Mouse (Mus musculus): ENCODE measurements around the gene Sgcd. TPM values are rescaled to one million over a fixed set of nuclear protein-coding genes. Genes with fewer than 3 reads are reported as not detected.
A peak's percentile ranks its signal among the peaks of the same experiment; 100 is the strongest.

The Sgcd gene
- polyA plus RNA-seq, 1 experiment from 2014 or later = 2.5 TPM

DNA sequence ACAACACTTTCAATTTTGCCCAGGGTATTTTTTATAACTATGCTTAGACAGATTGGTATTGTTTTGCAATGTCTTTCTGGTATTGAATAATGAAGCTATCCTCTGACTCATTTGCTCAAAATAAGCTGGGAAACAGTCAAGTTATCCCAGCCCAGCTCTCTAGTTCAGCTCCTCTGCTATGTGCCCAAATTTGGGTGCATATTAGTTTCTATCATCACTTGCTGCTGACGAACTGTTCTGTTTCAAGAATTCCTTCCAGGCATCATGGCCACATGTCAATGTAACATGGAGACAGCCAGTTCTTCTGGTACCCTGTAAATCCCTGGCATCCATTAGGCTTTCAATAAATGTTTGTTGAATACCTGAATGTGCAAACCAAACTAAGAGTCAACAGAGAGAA, 849.5 kb downstream of the Sgcd start:
- no peak overlapping the region for H3K27ac ChIP-seq (ENCODE audit: low read length)
- no peak overlapping the region for H3K4me2 ChIP-seq (replicated peaks; ENCODE audit: low read depth, low read length)
- ATAC-seq (ENCODE audit: low FRiP score, low TSS enrichment) = no peak
- H3K4me1 ChIP-seq (ENCODE audit: insufficient read depth, low read length) = no peaks in the 10 kb centered on the region
- H3K9me3 ChIP-seq (ENCODE audit: low read length) = no peaks in the 10 kb centered on the region
- H3K36me3 ChIP-seq (ENCODE audit: insufficient read depth, low read length) = no peaks in the 10 kb centered on the region
- WGBS = 83% methylated on average over 1 of the region's 1 CpGs
- no peak overlapping the region for H3K9ac ChIP-seq (replicated peaks; ENCODE audit: low read length)
- no peaks in the 10 kb centered on the region for H3K27me3 ChIP-seq (ENCODE audit: insufficient read depth, low read length)
- H3K4me3 ChIP-seq (ENCODE audit: low read length) = no peak overlapping the region

DNA sequence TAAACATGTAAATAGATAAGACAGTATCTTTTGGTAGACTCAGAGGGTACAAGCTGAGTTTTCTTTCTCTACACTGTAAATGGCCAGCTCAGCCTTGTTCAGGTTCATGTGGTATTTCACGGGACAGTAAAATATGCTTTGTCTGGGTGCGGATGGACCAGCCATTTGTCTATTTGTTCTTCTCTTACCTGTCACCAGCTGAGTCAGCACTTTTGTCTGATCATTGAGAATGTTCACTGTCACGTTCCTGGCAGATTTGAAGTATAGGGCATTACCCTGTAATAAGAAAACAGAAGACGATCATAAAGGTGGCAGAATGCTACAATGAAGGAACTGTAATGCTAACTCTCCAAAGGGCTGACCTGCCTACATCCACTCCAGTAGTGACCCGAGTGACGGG, 856.4 kb downstream of the Sgcd start:
- no peaks in the 10 kb centered on the region for H3K27me3 ChIP-seq (ENCODE audit: insufficient read depth, low read length)
- no peaks in the 10 kb centered on the region for H3K36me3 ChIP-seq (ENCODE audit: insufficient read depth, low read length)
- H3K4me3 ChIP-seq (ENCODE audit: low read length) = no peak overlapping the region
- 93% methylated on average over 6 of the region's 6 CpGs for WGBS
- peaks cover 13% of the 10 kb centered on the region; the same call in 1 of the 2 replicates for H3K4me1 ChIP-seq (ENCODE audit: insufficient read depth, low read length)
- H3K4me2 ChIP-seq (replicated peaks; ENCODE audit: low read depth, low read length) = no peak overlapping the region
- no peak overlapping the region for H3K9ac ChIP-seq (replicated peaks; ENCODE audit: low read length)
- no peak for ATAC-seq (ENCODE audit: low FRiP score, low TSS enrichment)
- H3K27ac ChIP-seq (ENCODE audit: low read length) = no peak overlapping the region
- H3K9me3 ChIP-seq (ENCODE audit: low read length) = no peaks in the 10 kb centered on the region

DNA sequence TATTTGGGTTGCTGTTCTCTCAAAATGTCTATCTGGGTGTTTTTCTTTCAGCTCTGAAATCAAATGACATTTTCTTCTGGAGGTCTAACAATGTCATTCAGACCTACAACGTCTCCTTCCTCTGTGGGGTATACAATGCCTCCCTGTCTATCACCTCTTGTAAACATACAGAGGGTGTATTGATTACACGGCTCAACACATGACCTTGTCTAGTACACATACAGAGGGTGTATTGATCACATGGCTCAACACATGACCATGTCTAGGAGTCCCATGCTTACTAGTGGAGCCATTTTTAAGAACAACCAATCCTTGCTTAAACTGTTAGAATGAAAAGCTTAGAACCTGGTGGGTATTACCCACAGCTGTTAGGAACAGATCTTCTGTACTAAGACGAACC, 858.3 kb downstream of the Sgcd start:
- no peaks in the 10 kb centered on the region for H3K36me3 ChIP-seq (ENCODE audit: insufficient read depth, low read length)
- H3K9ac ChIP-seq (replicated peaks; ENCODE audit: low read length) = no peak overlapping the region
- no peak overlapping the region for H3K27ac ChIP-seq (ENCODE audit: low read length)
- WGBS = 41% methylated on average over 3 of the region's 3 CpGs
- no peak overlapping the region for H3K4me2 ChIP-seq (replicated peaks; ENCODE audit: low read depth, low read length)
- no peaks in the 10 kb centered on the region for H3K27me3 ChIP-seq (ENCODE audit: insufficient read depth, low read length)
- H3K4me3 ChIP-seq (ENCODE audit: low read length) = no peak overlapping the region
- no peak for ATAC-seq (ENCODE audit: low FRiP score, low TSS enrichment)
- peaks cover 13% of the 10 kb centered on the region; the same call in 1 of the 2 replicates for H3K4me1 ChIP-seq (ENCODE audit: insufficient read depth, low read length)
- no peaks in the 10 kb centered on the region for H3K9me3 ChIP-seq (ENCODE audit: low read length)

DNA sequence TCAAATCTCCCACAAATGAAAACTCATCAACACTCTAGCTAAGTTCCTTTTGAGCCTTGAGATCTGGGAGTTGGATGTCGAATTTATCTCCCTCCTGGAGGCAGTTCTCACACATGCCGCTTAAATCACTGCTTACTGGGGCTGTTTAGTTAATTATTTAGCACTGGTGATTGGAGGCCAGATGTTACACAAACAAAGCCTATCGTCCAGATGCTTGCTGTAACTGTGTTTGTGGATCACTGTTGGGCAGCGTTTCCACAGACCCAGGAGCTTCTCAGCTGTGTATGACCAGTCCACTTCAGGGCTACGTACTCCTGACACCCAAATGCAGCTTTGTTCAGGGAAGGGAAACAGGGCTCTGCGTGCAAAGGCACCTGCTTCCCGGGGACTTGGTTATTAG, 858.8 kb downstream of the Sgcd start:
- WGBS = 27% methylated on average over 7 of the region's 7 CpGs

DNA sequence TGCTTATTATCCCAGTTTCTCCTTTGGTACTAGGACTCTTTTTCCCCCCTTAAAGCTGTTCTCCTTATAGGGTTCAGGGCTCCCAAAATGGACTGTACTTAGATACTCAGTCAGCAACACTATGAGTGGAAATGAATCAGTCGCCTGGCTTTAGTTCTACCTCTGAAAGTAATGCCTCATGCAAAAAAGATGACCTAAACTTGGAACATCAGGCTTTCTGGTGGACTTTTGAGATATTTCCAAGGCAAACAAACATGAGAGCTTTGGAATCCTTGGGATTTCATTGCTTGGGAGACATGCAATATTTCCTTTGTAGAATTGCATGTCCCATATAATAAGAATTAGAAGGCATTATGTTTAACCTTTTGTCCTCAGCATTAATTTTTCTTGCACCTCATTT, 859.6 kb downstream of the Sgcd start:
- no peaks in the 10 kb centered on the region for H3K27me3 ChIP-seq (ENCODE audit: insufficient read depth, low read length)
- no peak for ATAC-seq (ENCODE audit: low FRiP score, low TSS enrichment)
- no peak overlapping the region for H3K27ac ChIP-seq (ENCODE audit: low read length)
- H3K4me3 ChIP-seq (ENCODE audit: low read length) = no peak overlapping the region
- no peaks in the 10 kb centered on the region for H3K9me3 ChIP-seq (ENCODE audit: low read length)
- H3K9ac ChIP-seq (replicated peaks; ENCODE audit: low read length) = no peak overlapping the region
- peaks cover 13% of the 10 kb centered on the region; the same call in 1 of the 2 replicates for H3K4me1 ChIP-seq (ENCODE audit: insufficient read depth, low read length)
- 73% methylated on average over 1 of the region's 1 CpGs for WGBS
- H3K36me3 ChIP-seq (ENCODE audit: insufficient read depth, low read length) = no peaks in the 10 kb centered on the region
- H3K4me2 ChIP-seq (replicated peaks; ENCODE audit: low read depth, low read length) = no peak overlapping the region

More for the DNA sequence above, 858.8 kb downstream of the Sgcd start:
- H3K36me3 ChIP-seq (ENCODE audit: insufficient read depth, low read length) = no peaks in the 10 kb centered on the region
- peaks cover 13% of the 10 kb centered on the region; the same call in 1 of the 2 replicates for H3K4me1 ChIP-seq (ENCODE audit: insufficient read depth, low read length)
- peak; percentile 86 for ATAC-seq (ENCODE audit: low FRiP score, low TSS enrichment)
- no peak overlapping the region for H3K4me3 ChIP-seq (ENCODE audit: low read length)
- H3K27ac ChIP-seq (ENCODE audit: low read length) = no peak overlapping the region
- H3K9ac ChIP-seq (replicated peaks; ENCODE audit: low read length) = 0 out of 2 replicates have a peak overlapping the region, but pooled peaks have one; percentile 4
- no peaks in the 10 kb centered on the region for H3K9me3 ChIP-seq (ENCODE audit: low read length)
- no peaks in the 10 kb centered on the region for H3K27me3 ChIP-seq (ENCODE audit: insufficient read depth, low read length)
- 0 out of 2 replicates have a peak overlapping the region, but pooled peaks have one; percentile 1 for H3K4me2 ChIP-seq (replicated peaks; ENCODE audit: low read depth, low read length)

DNA sequence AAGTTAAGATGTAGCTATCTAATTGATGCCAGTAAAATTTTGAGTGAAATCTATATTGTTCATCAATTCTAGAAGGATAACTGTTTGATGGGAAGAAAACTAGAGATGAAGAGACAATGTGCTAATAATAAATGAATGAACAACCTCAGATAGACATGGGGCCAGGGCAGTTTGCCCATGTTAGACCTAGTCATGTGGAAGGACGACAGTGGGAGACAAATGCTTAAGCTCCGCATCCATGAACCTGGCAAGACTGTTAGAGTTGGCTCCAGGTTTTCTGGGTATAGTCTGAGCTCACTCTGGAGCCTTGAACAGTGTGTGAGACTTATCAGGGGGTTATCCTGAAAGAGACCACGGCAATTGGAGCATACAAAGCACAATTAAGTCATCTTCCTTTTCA, 860.4 kb downstream of the Sgcd start:
- Histone ChIP-seq H3K9ac (replicated peaks; ENCODE audit: low read length) (no peak overlapping the region), H3K36me3 (ENCODE audit: insufficient read depth, low read length) (no peaks in the 10 kb centered on the region), H3K9me3 (ENCODE audit: low read length) (no peaks in the 10 kb centered on the region), H3K4me1 (ENCODE audit: insufficient read depth, low read length) (peaks cover 13% of the 10 kb centered on the region; the same call in 1 of the 2 replicates), H3K27ac (ENCODE audit: low read length) (no peak overlapping the region), H3K4me3 (ENCODE audit: low read length) (no peak overlapping the region), H3K4me2 (replicated peaks; ENCODE audit: low read depth, low read length) (no peak overlapping the region), H3K27me3 (ENCODE audit: insufficient read depth, low read length) (no peaks in the 10 kb centered on the region)
- WGBS = 91% methylated on average over 3 of the region's 3 CpGs
- no peak for ATAC-seq (ENCODE audit: low FRiP score, low TSS enrichment)

DNA sequence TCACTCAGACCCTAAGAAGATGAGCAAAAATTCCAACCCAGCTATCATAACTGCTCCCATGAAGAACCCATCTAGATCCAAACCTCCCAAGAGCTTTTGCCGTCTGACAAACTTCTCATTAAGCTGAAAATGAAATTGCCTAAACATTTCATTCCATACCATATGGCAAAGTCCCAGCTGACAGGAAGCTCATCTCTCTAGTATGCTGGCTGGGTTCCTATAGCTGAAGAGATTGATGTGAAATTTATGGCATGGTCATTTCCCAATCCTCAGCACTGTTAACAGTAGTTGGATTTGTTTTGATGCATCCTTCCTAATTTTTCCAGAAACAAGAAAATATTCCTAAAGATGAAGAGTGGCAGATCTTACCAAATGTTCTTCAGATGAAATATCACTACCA, 867.9 kb downstream of the Sgcd start:
- Histone ChIP-seq H3K4me2 (replicated peaks; ENCODE audit: low read depth, low read length) (no peak overlapping the region), H3K4me3 (ENCODE audit: low read length) (no peak overlapping the region), H3K4me1 (ENCODE audit: insufficient read depth, low read length) (no peaks in the 10 kb centered on the region), H3K36me3 (ENCODE audit: insufficient read depth, low read length) (no peaks in the 10 kb centered on the region), H3K9ac (replicated peaks; ENCODE audit: low read length) (no peak overlapping the region), H3K27ac (ENCODE audit: low read length) (no peak overlapping the region), H3K27me3 (ENCODE audit: insufficient read depth, low read length) (no peaks in the 10 kb centered on the region), H3K9me3 (ENCODE audit: low read length) (no peaks in the 10 kb centered on the region)
- 83% methylated on average over 1 of the region's 1 CpGs for WGBS
- no peak for ATAC-seq (ENCODE audit: low FRiP score, low TSS enrichment)

DNA sequence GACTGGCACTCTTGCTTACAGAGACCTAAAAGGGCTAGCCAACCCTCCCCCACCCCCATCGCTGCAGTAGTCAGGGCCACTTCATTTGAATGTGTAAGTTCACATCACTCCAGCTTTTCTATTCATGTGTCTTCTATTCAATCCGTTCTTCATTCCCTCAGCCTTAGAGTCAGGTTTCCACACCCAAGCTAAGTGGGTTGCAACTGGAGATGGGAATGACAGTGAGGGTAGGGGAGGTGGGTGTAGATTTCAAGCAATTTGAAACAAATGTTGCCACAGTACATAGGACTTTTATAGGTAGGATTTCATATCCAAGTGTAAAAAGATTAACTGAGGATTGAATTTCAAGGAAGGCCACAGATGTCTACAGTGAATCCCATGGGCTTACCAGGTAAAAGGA, 870.9 kb downstream of the Sgcd start:
- peak; percentile 59; the same call in 1 of the 2 replicates for ATAC-seq (ENCODE audit: low FRiP score, low TSS enrichment)
- Histone ChIP-seq H3K27me3 (ENCODE audit: insufficient read depth, low read length) (no peaks in the 10 kb centered on the region), H3K27ac (ENCODE audit: low read length) (no peak overlapping the region), H3K4me1 (ENCODE audit: insufficient read depth, low read length) (peaks cover 4% of the 10 kb centered on the region), H3K9ac (replicated peaks; ENCODE audit: low read length) (no peak overlapping the region), H3K9me3 (ENCODE audit: low read length) (no peaks in the 10 kb centered on the region), H3K36me3 (ENCODE audit: insufficient read depth, low read length) (no peaks in the 10 kb centered on the region), H3K4me2 (replicated peaks; ENCODE audit: low read depth, low read length) (no peak overlapping the region), H3K4me3 (ENCODE audit: low read length) (no peak overlapping the region)
- 33% methylated on average over 2 of the region's 2 CpGs for WGBS

DNA sequence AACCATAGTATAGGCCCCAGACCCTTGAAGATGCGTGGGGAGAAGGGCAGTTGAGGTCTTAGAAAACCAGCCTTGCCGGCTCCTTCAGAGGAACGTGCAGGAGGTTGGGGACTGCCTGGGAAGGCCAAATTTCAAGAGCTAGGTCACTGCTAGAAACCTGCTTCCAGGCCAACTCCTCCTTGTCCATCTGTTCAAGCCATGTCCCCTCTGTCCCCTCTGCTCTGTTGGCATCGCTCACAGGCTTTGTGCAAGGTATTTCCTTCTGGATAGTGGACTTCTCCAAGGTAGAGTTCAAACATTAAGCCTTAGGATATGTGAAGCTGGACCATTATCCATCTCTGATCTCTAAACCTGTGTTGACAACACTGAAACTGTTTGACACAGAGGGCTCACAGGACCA, 874.4 kb downstream of the Sgcd start:
- Histone ChIP-seq H3K27ac (ENCODE audit: low read length) (no peak overlapping the region), H3K4me3 (ENCODE audit: low read length) (no peak overlapping the region), H3K9ac (replicated peaks; ENCODE audit: low read length) (no peak overlapping the region), H3K27me3 (ENCODE audit: insufficient read depth, low read length) (no peaks in the 10 kb centered on the region), H3K9me3 (ENCODE audit: low read length) (no peaks in the 10 kb centered on the region), H3K4me1 (ENCODE audit: insufficient read depth, low read length) (peaks cover 14% of the 10 kb centered on the region), H3K36me3 (ENCODE audit: insufficient read depth, low read length) (no peaks in the 10 kb centered on the region), H3K4me2 (replicated peaks; ENCODE audit: low read depth, low read length) (no peak overlapping the region)
- ATAC-seq (ENCODE audit: low FRiP score, low TSS enrichment) = no peak
- WGBS = 94% methylated on average over 4 of the region's 4 CpGs

DNA sequence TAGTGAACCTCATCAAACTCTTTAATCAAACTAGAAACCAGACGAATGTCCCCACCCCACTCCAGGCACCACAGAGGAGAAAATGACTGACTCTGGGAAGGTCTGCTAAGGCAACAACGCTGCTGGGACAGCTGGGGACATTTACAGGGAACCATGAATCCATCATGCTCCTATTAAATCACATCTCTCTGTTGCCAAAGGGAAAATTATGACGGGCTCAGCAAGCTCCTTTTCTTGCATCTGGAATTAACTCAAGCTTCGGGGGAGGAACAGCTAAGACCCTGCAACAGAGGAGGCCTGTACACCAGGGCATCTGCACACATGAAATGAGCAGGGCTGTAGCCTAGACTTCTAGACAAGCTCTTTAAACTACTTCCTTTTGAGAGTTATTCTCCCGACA, 875.7 kb downstream of the Sgcd start:
- H3K27ac ChIP-seq (ENCODE audit: low read length) = no peak overlapping the region
- H3K9ac ChIP-seq (replicated peaks; ENCODE audit: low read length) = no peak overlapping the region
- H3K4me1 ChIP-seq (ENCODE audit: insufficient read depth, low read length) = peaks cover 14% of the 10 kb centered on the region
- no peaks in the 10 kb centered on the region for H3K36me3 ChIP-seq (ENCODE audit: insufficient read depth, low read length)
- no peak overlapping the region for H3K4me2 ChIP-seq (replicated peaks; ENCODE audit: low read depth, low read length)
- H3K27me3 ChIP-seq (ENCODE audit: insufficient read depth, low read length) = no peaks in the 10 kb centered on the region
- no peak overlapping the region for H3K4me3 ChIP-seq (ENCODE audit: low read length)
- ATAC-seq (ENCODE audit: low FRiP score, low TSS enrichment) = no peak
- H3K9me3 ChIP-seq (ENCODE audit: low read length) = no peaks in the 10 kb centered on the region
- 36% methylated on average over 5 of the region's 5 CpGs for WGBS
